In genomic region chr13:98027122-98027521, GRCm38 (mm10) we compare ENCODE assay signal across 12 mouse cellular contexts.
DNase-seq lines count a peak whose midpoint lies in the region; ATAC-seq and TF ChIP-seq lines count a peak whose summit lies in the region.
"Had no signal": no experiment of that assay in that cellular context is flagged by ENCODE, and none has a peak within 500 bp of the region (broad histone marks: within the 10 kb centered on the region; RNA-seq: fewer than 3 reads in every experiment).

No protein-coding gene starts in this region.

- no peaks in the 10 kb centered on the region for H3K27me3 ChIP-seq in heart, embryonic 12.5 days (replicated peaks)
- H3K27me3 ChIP-seq in forebrain, embryonic 16.5 days (replicated peaks; ENCODE audit: control insufficient read depth, insufficient read depth, low read length) = no peaks in the 10 kb centered on the region
- H3K27me3 ChIP-seq: neural tube, embryonic 13.5 days had no signal

- peaks cover 4% of the 10 kb centered on the region; the same call in 1 of the 2 replicates for H3K9me3 ChIP-seq in heart, embryonic 12.5 days (replicated peaks)
- no peaks in the 10 kb centered on the region for H3K9me3 ChIP-seq in forebrain, embryonic 16.5 days (ENCODE audit: control insufficient read depth, low read length)
- H3K9me3 ChIP-seq: hindbrain, embryonic 10.5 days; neural tube, embryonic 13.5 days had no signal

- no peak for ATAC-seq in heart, embryonic 12.5 days (ENCODE audit: insufficient number of reproducible peaks, low FRiP score)
- no peak for ATAC-seq in forebrain, embryonic 16.5 days

- 69% methylated on average over 5 of the region's 5 CpGs for WGBS in heart, embryonic 12.5 days
- 39% methylated on average over 5 of the region's 5 CpGs for WGBS in macrophage (ENCODE audit: missing documents)
- 78% methylated on average over 5 of the region's 5 CpGs for WGBS in forebrain, embryonic 16.5 days

- DNase-seq in heart, adult 11 months = peak; percentile 89
- DNase-seq in layer of hippocampus, adult 2 months (ENCODE audit: low spot score in 2 of 2) = no peak
- no peak for DNase-seq in layer of hippocampus, adult 9-11 months
- DNase-seq in cerebellum, postnatal 4 days (ENCODE audit: low spot score in 2 of 2) = no peak
- DNase-seq: cerebellum, adult 2 months; thymus, postnatal 14 days had no signal

- H3K36me3 ChIP-seq in heart, embryonic 12.5 days = no peaks in the 10 kb centered on the region
- no peaks in the 10 kb centered on the region for H3K36me3 ChIP-seq in macrophage (ENCODE audit: inconsistent target)
- H3K36me3 ChIP-seq in forebrain, embryonic 16.5 days (ENCODE audit: control insufficient read depth, insufficient read depth) = no peaks in the 10 kb centered on the region
- H3K36me3 ChIP-seq: hindbrain, embryonic 10.5 days; neural tube, embryonic 13.5 days had no signal

- H3K27ac ChIP-seq in heart, embryonic 12.5 days (ENCODE audit: poor library complexity, severe bottlenecking) = no peak overlapping the region
- H3K27ac ChIP-seq in layer of hippocampus, adult 2 months = no peak overlapping the region
- H3K27ac ChIP-seq in embryonic fibroblast, embryonic 13.5 days (ENCODE audit: insufficient read depth, low read length) = peak overlapping the region; percentile 98
- H3K27ac ChIP-seq in macrophage = peak overlapping the region; percentile 8; the same call in 1 of the 2 replicates
- H3K27ac ChIP-seq in forebrain, embryonic 16.5 days (ENCODE audit: low read length) = no peak overlapping the region
- H3K27ac ChIP-seq: hindbrain, embryonic 10.5 days; neural tube, embryonic 13.5 days had no signal

- no peak overlapping the region for H3K4me3 ChIP-seq in heart, embryonic 12.5 days
- H3K4me3 ChIP-seq in layer of hippocampus, adult 2 months = no peak overlapping the region
- no peak overlapping the region for H3K4me3 ChIP-seq in embryonic fibroblast, embryonic 13.5 days (ENCODE audit: insufficient read depth, low read length)
- H3K4me3 ChIP-seq in macrophage (ENCODE audit: inconsistent target) = no peak overlapping the region
- no peak overlapping the region for H3K4me3 ChIP-seq in forebrain, embryonic 16.5 days (replicated peaks; ENCODE audit: low read length)
- H3K4me3 ChIP-seq: hindbrain, embryonic 10.5 days; neural tube, embryonic 13.5 days had no signal

- TF ChIP-seq CTCF in layer of hippocampus, adult 2 months (conservative IDR thresholded peaks at IDR 0.05) = peak; percentile 68
- TF ChIP-seq CTCF in embryonic fibroblast, embryonic 13.5 days (IDR thresholded peaks at IDR 0.05; ENCODE audit: borderline replicate concordance, insufficient read depth, low read length) = no peak

- TF ChIP-seq POLR2A in embryonic fibroblast, embryonic 13.5 days (IDR thresholded peaks at IDR 0.05; ENCODE audit: low read depth, low read length) = no peak

- peaks cover 16% of the 10 kb centered on the region for H3K4me1 ChIP-seq in heart, embryonic 12.5 days (replicated peaks)
- H3K4me1 ChIP-seq in embryonic fibroblast, embryonic 13.5 days (ENCODE audit: control insufficient read depth, insufficient read depth, low read length) = peaks cover 2% of the 10 kb centered on the region
- H3K4me1 ChIP-seq in forebrain, embryonic 16.5 days (replicated peaks; ENCODE audit: control insufficient read depth, insufficient read depth, low read length) = peaks cover 10% of the 10 kb centered on the region

- no peak overlapping the region for H3K4me2 ChIP-seq in heart, embryonic 12.5 days
- no peak overlapping the region for H3K4me2 ChIP-seq in forebrain, embryonic 16.5 days (ENCODE audit: low read length)
- H3K4me2 ChIP-seq: neural tube, embryonic 13.5 days had no signal

- no peaks in the 10 kb centered on the region for H3K79me2 ChIP-seq in macrophage (ENCODE audit: inconsistent target)

- H3K9ac ChIP-seq in heart, embryonic 12.5 days = no peak overlapping the region
- no peak overlapping the region for H3K9ac ChIP-seq in forebrain, embryonic 16.5 days (replicated peaks; ENCODE audit: low read depth, low read length)
- H3K9ac ChIP-seq: neural tube, embryonic 13.5 days had no signal

Comparison
In these comparisons a context has a peak if more than half of its experiments do, and no peak if none do; other contexts are left out.
1. H3K27ac ChIP-seq: peak in embryonic fibroblast, embryonic 13.5 days (single experiment) and macrophage (single experiment); none in heart, embryonic 12.5 days (single experiment), layer of hippocampus, adult 2 months (single experiment) and forebrain, embryonic 16.5 days (single experiment).